Mouse (Mus musculus) MEL-GATA-1-ER (cell line): ENCODE measurements at regions not wholly inside any gene's neighbourhood (a gene's known extent, or its start where the extent isn't known, plus 50 kb on each side); places are given as distances from the start of the nearest gene placed in this dataset.

Experiments used
- DNase-seq: peaks from one replicate; pipeline ENCODE4 v3.0.0-alpha.2; 2012; ENCODE audit warnings: low read depth; ENCODE audit errors: extremely low read depth

DNA sequence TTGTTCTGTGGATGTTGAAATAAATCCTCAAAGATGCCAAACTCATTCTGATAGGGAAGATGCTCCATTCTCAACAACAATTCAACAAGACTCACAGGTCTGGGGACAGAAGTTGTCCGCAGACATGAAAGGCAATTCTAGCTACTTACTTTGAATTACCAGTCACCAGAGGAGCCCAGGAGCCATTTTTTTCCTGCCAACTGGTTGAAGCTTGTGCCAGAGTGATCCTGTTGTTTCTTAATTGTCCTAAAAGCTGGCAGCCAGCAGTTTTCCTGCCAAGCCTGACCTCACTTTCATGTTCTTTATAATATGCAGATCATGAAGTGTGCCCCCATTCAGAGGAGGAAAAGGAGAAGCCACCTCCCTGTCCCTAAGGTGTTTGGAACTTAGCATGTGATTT, 110.0 kb upstream of the Ankrd1 start:
- no peak for DNase-seq

DNA sequence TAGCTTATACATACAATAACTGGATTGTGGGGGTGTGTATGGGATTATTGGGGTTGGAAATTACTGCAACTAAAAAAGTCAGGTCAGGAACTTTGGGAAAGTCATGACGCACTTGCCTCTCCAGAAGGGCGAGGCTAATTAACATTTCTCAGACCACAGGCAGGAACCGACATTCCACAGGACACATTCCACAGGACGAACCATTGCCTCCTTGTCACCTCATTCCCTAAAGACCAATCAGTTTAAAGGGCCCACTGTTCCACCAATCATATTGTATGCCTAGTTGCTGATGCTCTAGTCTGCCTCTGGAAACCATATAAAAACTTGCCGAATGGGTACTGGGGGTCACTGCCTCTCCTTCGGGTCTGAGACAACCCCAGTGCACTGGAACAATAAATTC, 113.0 kb upstream of the Pcgf5 start:
- DNase-seq = no peak

DNA sequence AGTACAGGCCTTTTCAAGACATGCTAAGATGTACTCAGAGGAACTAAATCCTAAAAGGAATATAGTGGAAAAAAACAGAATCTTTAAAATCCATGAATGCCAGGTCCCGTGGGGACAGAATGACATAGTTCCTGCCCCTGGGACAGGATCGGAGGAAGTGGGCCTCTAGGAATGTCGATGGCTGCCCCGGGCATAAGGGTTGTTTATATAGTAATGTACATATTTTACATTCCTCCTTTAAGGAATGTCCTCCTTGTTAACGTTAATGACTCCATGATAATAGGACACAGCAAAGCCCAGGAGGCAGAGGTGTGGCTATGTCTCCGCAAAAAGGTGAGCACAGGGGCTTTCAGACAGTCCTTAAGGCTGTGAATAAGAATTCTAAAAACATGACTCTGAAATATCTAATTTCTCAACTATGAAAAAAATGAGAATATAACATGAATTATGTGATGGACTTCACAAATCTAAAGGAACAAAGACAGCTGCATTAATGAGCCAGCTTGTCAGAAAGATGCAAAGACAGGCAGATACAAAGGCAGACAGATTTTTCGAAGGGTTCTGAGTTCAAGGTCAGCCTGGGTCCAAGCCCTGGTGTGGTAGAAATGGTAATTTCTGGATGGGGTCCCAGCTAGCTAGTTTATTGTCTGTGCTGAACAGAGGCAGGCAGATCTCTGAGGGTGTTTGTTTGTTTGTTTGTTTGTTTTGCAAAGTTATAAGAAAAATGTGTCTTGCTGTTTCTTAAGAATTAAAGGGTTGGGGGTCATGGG, 111.3 kb upstream of the Pcgf5 start:
- DNase-seq = no peak

DNA sequence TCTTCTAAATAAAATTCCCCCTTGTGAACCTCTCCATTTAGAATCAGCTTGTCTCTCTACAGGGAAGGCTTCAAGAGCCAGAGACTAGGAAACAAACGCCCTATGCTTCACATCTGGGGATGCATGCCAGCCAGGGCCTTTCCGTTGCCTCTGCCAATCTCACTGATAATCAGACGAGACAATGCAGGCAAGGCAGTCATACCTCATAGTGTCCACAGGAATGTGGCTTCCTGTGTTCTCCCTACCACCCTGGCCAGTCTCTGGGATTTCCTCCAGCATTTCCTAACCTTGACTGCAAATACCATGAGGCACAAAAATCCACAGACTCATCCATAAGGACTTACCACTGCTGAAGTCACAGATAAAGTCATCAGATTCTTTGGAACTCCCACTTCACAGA, 110.4 kb upstream of the Pcgf5 start:
- DNase-seq = no peak

DNA sequence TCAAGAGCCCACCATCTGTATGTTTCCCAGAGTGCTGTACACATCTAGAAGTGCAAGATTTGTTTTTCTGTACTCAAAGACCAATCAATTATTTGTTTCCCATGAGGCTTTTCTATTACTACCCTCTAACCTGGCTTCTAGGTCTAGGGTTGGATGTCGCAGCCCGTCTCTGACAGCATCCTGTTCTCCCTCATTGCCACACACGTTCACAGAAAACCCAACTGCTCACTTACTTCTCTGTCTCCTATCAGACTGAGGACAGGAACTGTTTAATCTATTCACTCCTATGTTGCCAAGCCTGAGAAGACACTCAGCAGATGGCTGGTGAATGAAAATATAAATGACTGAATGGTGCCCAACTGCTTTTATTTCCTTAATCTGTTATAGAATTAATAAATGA, 109.6 kb upstream of the Pcgf5 start:
- no peak for DNase-seq

DNA sequence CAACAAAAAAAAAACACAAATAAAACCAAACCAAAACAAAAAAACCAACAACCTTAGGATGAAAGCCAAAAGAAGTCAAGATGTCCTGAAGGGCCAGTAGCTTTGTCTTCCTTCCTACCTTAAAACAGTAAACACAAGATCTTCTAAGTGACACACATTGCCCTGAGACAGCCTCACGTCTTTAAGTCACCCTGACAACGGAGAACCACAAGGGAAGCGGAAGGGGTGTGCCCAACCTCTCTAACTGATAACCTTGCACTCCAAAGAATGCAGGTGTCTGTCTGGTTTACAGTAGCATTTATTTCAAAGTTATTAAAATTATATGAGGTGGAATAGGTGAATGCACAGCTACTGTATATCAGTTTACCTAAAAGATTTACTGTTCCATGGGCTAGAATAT, 105.7 kb upstream of the Pcgf5 start:
- no peak for DNase-seq

DNA sequence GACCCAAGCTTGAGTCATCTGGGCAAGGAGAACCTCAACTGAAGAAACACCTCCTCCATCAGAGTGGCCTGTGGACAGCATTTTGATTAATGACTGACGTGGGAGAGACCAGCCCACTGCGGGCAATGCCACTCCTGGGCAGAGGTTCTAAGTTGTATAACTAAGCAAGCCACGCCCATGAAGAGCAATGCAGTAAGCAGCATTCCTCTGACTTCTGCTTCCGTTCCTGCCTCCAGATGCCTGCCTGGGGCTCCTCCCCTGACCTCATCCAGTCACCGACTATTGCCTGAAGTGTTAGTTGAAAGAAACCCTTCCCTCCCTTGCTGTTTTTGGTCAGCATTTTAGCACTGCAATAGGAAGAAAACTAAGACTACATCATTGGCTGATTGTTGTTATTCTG, 105.2 kb upstream of the Pcgf5 start:
- DNase-seq = no peak

DNA sequence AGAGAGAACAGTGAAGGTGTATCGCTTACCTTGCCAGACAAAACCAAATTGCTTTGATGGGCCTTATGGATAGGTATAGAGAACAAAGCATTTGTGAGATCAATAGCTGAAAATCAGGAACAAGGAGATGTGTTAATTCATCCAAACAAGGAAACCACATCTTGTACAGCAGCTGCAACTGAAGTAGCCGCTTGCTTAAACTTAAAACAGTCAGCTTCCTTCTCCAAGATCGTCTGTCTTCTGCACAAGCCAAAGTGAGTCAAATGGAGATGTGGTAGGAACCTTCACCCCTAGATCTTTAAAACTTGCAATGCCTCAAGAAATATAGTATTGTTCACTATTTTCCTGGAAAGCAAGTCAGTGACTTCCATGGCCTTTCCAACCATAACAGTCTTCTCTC, 95.6 kb upstream of the Pcgf5 start:
- no peak for DNase-seq

DNA sequence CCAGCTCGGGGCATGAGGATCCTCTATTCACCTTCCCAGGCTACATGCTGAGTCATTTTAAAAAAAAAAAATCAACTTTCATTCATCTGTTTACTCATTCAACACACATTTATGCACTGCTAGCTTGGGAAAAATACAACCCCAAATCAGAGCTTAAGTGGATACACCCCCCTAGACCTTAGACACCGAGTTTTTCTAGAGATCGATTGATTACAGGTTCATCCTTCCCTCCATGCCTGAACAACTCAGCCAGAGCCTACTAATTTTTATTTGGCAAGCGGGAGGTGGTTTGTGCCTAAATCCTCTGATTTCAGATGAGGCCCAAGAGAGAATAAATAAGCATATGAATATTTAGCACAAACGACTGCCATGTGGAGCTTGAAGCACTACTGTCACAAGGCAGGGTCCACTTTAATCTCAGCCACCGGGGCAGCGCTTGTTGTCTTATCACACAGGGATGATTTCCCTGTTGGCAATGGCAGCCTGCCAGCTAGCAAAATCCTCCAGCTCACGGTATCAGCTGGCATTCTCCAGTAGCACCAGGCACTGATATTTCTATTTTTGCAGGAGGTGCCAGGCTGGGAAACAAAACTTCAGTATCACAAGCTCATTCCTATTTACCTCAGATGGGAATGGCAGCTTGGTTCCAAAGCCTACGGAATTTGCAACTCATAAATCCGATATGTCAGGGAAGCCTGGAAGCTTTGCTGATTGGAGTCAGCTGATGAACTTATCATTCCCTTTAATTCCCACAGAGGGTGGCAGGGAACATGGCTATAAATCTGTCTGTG, 90.2 kb upstream of the Pcgf5 start:
- no peak for DNase-seq

DNA sequence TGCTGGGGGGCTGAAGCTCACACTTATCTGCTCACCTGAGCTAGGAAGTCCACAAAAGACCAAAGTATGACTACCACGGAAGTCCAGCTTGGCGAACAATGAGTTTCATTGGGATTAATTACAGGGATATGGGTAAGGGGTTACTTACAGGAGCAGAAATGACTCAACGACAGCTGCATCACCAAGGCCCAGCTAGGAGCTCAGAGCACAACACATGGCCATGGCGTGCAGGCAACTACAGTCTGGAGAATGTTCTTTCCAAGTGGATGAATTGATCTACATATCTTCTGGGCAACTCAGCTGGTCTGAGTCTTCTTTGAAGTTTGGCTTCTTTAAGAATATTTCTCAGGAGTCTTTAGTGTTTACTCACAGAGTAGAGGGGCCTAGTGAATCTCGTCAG, 86.3 kb upstream of the Pcgf5 start:
- DNase-seq = no peak

DNA sequence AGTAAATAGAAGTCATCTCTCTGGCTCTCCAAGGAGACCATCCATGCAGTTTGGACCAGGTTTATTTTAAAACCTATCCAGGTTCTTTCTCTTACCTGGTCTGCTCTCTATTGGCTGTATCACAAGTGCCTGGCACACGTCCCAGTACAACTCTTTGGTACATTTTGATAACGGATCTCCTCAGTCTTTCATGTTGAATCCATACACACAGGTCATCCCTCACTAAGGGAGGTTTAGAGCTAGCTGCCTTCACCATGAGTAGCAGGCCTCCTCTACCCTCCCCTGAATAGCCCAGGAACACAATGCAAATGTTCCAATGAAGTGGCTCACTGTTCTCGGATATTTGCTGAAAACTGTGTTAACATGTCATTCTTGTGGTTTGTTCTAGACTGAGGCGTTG, 84.2 kb upstream of the Pcgf5 start:
- no peak for DNase-seq

DNA sequence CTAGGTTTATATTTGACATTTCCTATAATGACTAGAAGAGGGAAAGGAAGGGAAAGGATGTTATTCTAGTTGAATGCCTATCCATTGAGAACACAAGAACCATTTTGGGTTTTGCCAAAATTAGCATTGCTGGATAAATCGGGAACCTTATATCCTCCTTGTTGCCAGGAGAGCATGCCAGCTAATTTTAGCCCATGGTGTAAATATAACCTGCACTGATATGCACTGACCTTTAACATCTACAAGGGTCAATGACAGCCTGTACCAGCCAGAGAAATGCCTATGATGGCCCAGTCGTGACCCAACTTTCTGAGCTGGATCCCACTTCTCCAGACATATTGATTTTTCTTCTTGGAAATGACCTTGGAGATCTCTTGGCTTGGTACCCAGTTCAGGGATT, 83.7 kb upstream of the Pcgf5 start:
- DNase-seq = no peak

DNA sequence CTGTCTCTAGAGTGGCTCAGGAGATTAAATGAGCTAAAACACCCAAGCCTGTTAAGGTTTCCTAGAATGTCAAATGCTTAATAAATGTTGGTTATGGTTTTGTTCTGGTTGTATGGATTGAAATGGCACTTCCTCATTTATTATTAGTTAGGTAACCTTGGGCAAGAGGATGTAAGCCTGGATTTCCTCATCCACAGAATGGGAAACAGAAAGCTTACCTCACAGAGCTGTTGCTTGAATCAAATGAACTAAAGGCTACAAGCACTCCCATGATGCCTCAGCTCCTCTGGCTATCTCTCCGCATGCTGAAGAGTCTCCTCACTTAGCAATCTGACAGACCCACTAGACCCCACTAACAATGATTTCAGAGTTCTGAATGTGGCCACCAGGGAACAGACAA, 82.8 kb upstream of the Pcgf5 start:
- no peak for DNase-seq

DNA sequence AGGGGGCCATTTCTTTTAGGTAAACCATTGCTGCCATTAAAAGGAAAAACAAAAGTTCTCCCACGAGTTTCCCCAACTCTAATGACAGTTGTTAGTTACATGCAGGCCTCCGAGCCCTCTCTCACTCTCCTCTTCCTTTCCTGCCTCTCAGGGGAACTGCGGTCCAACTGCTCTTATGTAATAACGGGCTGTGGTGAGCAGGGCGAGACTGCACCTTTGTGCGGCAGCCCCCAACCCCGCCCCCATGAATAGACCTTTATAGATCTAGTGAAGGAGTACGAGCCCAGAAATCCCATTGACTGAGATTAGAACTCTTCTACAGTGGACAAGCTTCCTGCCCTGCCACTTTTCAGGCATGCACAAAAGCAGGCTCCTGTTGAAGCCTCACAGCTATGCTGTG, 81.8 kb upstream of the Pcgf5 start:
- no peak for DNase-seq

DNA sequence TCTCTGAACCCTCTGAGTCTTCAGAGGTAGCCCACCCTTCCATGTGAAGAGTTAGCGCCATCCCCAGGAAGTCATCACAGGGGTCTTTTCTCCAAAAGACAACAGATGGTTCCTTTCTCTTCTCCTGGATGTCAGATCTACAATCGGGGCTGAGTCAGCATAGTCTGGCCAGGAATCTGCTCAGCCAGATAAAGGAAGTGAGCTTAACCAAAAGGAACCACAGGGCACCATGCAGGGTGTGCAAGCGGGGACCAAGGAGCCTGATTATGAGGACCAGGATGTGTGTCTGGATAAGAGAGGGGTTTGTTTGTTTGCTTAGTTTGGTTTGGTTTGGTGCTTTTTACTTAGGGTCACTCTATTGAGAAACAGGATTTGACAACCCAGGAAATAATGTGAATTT, 74.6 kb upstream of the Pcgf5 start:
- no peak for DNase-seq

DNA sequence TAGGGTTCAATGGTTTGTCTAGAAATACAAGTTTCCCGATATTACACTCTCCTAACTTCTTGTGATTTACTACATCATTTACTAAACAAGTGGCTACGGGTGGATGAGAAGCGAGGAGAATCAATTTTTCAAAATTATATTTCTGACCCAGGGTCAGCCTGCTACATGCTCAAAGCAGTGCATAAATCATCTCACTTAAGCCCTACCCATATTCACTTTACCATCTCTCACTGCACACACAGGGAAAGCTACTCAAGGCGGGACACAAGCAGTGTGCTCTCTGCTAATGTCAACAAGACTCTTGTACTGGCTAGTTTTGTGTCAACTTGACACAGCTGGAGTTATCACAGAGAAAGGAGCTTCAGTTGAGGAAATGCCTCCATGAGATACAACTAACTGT, 62.6 kb upstream of the Pcgf5 start:
- DNase-seq = no peak

DNA sequence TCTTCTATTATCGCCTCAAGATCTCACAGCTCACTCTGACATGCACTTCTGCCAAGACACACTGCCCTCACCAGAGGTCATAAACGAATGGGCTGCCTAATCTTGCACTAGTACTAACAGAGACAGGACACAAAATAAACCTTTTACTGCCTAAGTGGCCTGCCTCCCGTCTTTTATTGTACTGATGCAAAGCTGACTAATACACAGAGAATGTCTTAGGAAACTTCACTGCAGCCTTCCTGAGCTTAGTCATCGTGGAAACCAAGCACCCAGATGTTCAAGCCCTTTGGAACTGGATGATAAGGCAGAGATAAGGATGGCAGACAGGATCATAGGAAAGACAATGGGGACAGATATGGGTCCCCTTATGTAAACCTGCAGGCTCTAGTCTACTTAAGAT, 57.3 kb upstream of the Pcgf5 start:
- no peak for DNase-seq

DNA sequence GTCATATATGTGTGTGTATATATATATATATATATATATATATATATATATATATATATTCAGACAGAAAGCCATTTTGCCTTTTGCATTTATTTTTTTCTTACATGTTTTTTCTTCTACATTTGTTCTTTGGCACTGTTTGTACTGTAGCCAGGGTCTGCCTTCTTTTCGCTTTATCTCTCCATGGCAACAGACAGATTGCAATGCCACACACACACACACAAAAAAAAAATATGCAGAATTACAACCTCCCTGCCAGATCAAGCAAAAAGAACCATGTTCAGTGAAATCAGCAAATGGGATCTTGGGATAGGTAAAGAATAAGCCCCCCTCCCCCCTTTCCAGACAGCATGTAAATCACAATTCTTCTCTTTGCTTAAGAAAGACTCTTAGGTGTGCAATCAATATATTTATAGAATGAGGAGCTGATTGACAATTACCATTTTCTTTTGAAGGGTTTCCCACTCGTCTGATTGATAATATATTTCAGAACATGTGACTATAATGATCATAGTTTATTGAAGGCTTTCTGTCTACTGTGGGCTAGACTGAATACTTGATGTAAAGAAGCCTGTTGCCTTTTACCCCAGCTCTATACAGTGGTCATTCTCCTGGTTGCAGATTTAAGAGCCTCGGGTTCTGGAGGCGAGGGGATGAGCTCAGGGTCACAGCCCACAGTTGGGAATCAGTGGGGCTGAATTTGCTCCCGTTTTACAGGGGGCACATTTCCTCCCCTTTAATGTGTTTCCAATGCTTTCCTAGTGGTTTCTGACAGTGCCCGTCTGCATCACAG, 54.7 kb upstream of the Pcgf5 start:
- DNase-seq = no peak
